8 mouse cellular contexts compared by ENCODE assay signal in the genomic region with DNA sequence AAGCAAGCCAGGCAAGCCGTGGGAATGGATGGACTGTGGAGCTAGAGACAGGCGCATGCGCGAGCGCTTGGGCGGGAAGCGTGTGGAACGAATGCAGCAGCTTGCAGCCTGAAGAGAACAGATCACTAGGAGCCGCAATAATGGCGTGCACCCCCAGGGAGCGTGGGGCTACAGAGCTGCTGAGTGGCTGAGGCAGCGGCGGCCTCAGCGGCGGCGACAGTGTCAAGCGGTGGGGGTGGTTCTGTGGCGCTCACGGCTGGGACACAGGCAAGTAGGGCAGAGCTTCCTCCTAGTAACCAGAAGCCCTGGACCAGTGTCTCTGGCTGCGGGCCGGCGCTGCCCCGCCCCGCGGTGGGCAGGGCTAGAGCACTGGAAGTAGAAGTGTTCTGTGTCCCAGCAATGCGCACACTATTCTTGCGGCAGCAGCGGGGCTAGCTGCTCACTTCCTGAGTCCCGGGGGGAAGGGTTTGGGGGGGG. TPM values are rescaled to one million over a fixed set of nuclear protein-coding genes. Genes with fewer than 3 reads are reported as not detected.
DNase-seq lines count a peak whose midpoint lies in the region; ATAC-seq lines count a peak whose summit lies in the region.

No protein-coding gene starts in this region.

- H3K36me3 ChIP-seq in intestine, embryonic 14.5 days (ENCODE audit: control insufficient read depth, insufficient read depth, low read length) = no peaks in the 10 kb centered on the region

- peak overlapping the region; percentile 81 for H3K4me2 ChIP-seq in intestine, embryonic 14.5 days (ENCODE audit: low read length)

- H3K4me1 ChIP-seq in intestine, embryonic 14.5 days (replicated peaks; ENCODE audit: control insufficient read depth, insufficient read depth, low read length) = peaks cover 10% of the 10 kb centered on the region

- peak; percentile 93 for DNase-seq in adipocyte (ENCODE audit: low spot score)
- DNase-seq in embryo, embryonic 10 days (ENCODE audit: low spot score) = peak; percentile 95
- DNase-seq in gastrocnemius, postnatal 14 days = peak; percentile 92
- peak; percentile 96 for DNase-seq in intestine, embryonic 14.5 days (ENCODE audit: low spot score)
- DNase-seq in left cerebral cortex, postnatal 14 days (ENCODE audit: low spot score in 2 of 2) = peak; percentile 85 to 95
- peak; percentile 94 for DNase-seq in mesoderm, embryonic 11.5 days (ENCODE audit: low read depth, low spot score)
- peak; percentile 88 for DNase-seq in right cerebral cortex, postnatal 36 days (ENCODE audit: low spot score in 2 of 2)
- peak; percentile 93 for DNase-seq in yolk sac, embryonic 10.5 days (ENCODE audit: low spot score)

- peak; percentile 99 for ATAC-seq in intestine, embryonic 14.5 days (replicated peaks; ENCODE audit: low FRiP score, low TSS enrichment, low read depth)

- peak overlapping the region; percentile 69 for H3K9ac ChIP-seq in intestine, embryonic 14.5 days (ENCODE audit: low read length)

- H3K27ac ChIP-seq in intestine, embryonic 14.5 days (ENCODE audit: low read depth) = peak overlapping the region; percentile 97

- intact Hi-C loops in gastrocnemius, postnatal 14 days (cut with DNase I; ENCODE audit: low total_unique reads) = no loop called here
- intact Hi-C loops in left cerebral cortex, postnatal 14 days (cut with DNase I) = no loop called here

- peak overlapping the region; percentile 57 for H3K4me3 ChIP-seq in intestine, embryonic 14.5 days (ENCODE audit: low read depth, low read length)

- H3K27me3 ChIP-seq in intestine, embryonic 14.5 days (replicated peaks; ENCODE audit: control insufficient read depth, insufficient read depth, low read length) = no peaks in the 10 kb centered on the region

- WGBS in intestine, embryonic 14.5 days = 0% methylated on average over 29 of the region's 29 CpGs

- H3K9me3 ChIP-seq in intestine, embryonic 14.5 days (ENCODE audit: control insufficient read depth, low read length) = no peaks in the 10 kb centered on the region

RNA-seq across cellular contexts. Expression of a gene that starts 7.3 kb away (rescaled TPM):
- not detected for total RNA-seq in gastrocnemius, postnatal 14 days (2021)
- polyA plus RNA-seq in intestine, embryonic 14.5 days (2014; fragmentation: Nextera tagmentation; extraction: Ambion mirVana) = not detected in 2 replicates
- not detected for total RNA-seq in left cerebral cortex, postnatal 14 days (2021)

RNA-seq across cellular contexts. Expression of a gene that starts 16.9 kb away (rescaled TPM):
- total RNA-seq in gastrocnemius, postnatal 14 days (2021) = not detected
- not detected in 2 replicates for polyA plus RNA-seq in intestine, embryonic 14.5 days (2014; fragmentation: Nextera tagmentation; extraction: Ambion mirVana)
- not detected for total RNA-seq in left cerebral cortex, postnatal 14 days (2021)

RNA-seq across cellular contexts. Expression of a gene that starts 30.5 kb away (rescaled TPM):
- total RNA-seq in gastrocnemius, postnatal 14 days (2021) = not detected
- not detected in 2 replicates for polyA plus RNA-seq in intestine, embryonic 14.5 days (2014; fragmentation: Nextera tagmentation; extraction: Ambion mirVana)
- total RNA-seq in left cerebral cortex, postnatal 14 days (2021) = not detected

RNA-seq across cellular contexts. Expression of a gene that starts 43.9 kb away (rescaled TPM):
- total RNA-seq in gastrocnemius, postnatal 14 days (2021) = not detected
- polyA plus RNA-seq in intestine, embryonic 14.5 days (2014; fragmentation: Nextera tagmentation; extraction: Ambion mirVana) = not detected in 2 replicates
- not detected for total RNA-seq in left cerebral cortex, postnatal 14 days (2021)

RNA-seq across cellular contexts. Expression of a gene that starts 43.9 kb away (rescaled TPM):
- total RNA-seq in gastrocnemius, postnatal 14 days (2021) = not detected
- not detected in 2 replicates for polyA plus RNA-seq in intestine, embryonic 14.5 days (2014; fragmentation: Nextera tagmentation; extraction: Ambion mirVana)
- not detected for total RNA-seq in left cerebral cortex, postnatal 14 days (2021)

Comparison
In these comparisons a context has a peak if more than half of its experiments do, and no peak if none do; other contexts are left out.
1. Peak in every context shown above with its lines: DNase-seq, ATAC-seq, H3K4me3 ChIP-seq and H3K27ac ChIP-seq.